Mouse (Mus musculus): ENCODE results near the gene Gm49320. TPM values are rescaled to one million over a fixed set of nuclear protein-coding genes. Genes with fewer than 3 reads are reported as not detected.

The Gm49320 gene
- 0.51 TPM in 1 of 2 replicates, not detected in the other for polyA plus RNA-seq (2014; fragmentation: Nextera tagmentation; extraction: Ambion mirVana)

DNA sequence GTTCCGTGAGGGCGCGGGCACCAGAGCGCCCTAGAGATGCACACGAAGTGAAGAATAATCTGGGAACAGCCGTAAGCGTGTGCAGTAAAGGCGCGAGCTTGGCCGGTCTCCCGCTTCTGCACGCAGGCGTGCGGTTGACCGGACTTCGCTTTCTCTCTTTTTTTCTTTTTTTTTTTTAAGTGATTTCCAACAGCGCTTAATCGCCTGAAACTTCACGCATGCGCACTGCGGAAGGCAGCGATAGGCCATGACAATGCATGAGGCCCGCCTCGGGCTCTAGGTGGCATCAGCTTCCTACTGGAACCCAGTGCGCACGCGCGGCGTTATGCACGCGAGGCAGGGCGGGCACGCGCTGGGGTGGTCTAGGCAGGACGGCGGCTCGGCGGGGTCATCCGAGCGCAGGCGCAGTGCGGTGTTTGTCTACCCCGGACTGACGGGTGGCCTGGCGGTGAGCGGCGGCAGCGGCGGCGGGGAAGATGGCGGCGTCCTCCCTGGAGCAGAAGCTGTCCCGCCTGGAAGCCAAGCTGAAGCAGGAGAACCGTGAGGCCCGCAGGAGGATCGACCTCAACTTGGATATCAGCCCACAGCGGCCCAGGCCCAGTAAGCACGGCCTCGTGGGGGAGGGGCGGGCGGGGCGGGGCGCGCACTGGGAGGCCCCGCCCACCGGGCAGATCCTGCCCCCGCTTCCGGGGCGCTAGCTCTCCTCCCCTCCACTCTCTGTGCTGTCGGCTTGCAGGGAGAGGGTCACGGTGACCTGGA lies at the start of gene Gm49320, which contains the start of gene Map2k7:
Gene Gm49320 (plus strand): TSS at position 432 of the 759 bp plus-strand sequence.
Gene Map2k7 (plus strand): TSS at position 307 of the 759 bp plus-strand sequence.
- Histone ChIP-seq H3K36me3 (ENCODE audit: control insufficient read depth, insufficient read depth, low read length) (peaks cover 30% of the 10 kb centered on the region), H3K9me3 (replicated peaks; ENCODE audit: control insufficient read depth, low read length) (no peaks in the 10 kb centered on the region), H3K9ac (ENCODE audit: low read length) (peak within 1 kb of the TSS; percentile 82), H3K4me1 (ENCODE audit: control insufficient read depth, insufficient read depth, low read length) (peaks cover 17% of the 10 kb centered on the region), H3K27me3 (replicated peaks; ENCODE audit: control insufficient read depth, insufficient read depth, low read length) (no peaks in the 10 kb centered on the region), H3K4me3 (ENCODE audit: low read depth, low read length) (peak within 1 kb of the TSS; percentile 75), H3K27ac (ENCODE audit: low read depth, low read length) (peak within 1 kb of the TSS; percentile 93), H3K4me2 (ENCODE audit: low read length) (peak within 1 kb of the TSS; percentile 90)
- WGBS, result under 1% methylated on average over 65 of the region's 71 CpGs
- ATAC-seq, result peak; percentile 95
- peak; percentile 100 for DNase-seq (ENCODE audit: low spot score)

DNA sequence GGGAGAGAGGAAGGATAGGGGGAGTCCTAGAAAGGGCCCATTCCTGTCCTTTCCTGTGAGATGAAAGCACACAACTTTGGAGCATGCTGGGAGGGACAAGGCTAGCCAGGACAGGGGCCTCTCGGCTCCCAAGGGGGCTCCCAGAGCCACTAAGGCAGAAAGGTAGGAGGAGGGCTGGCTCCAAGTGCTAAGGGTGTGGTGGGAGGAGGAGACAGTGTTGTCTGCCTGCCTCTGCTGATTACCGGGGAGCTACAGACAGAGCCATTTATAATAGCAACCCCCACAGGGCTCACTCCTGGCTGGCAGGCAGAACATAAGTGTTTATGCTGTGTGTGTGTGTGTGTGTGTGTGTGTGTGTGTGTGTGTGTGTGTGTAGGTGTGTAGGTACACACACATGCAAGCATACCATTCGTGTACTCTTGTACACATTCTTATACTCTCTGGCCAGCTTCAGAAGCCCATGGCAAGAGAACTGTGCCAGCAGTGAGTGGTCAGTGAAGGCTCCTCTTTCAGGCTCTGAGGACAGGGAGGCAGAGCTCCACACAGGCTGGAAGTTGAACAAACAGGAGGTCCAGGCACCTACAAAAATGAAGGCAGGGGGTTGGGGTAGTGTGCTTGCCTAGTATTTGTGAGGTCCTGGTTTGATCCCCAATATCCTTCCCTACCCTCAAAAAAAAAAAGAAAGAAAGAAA lies 49.5 kb upstream of the Gm49320 start:
- Histone ChIP-seq H3K9ac (ENCODE audit: low read length) (no peak overlapping the region), H3K36me3 (ENCODE audit: control insufficient read depth, insufficient read depth, low read length) (peaks cover 60% of the 10 kb centered on the region), H3K4me3 (ENCODE audit: low read depth, low read length) (no peak overlapping the region), H3K27ac (ENCODE audit: low read depth, low read length) (no peak overlapping the region), H3K4me1 (ENCODE audit: control insufficient read depth, insufficient read depth, low read length) (peaks cover 13% of the 10 kb centered on the region), H3K9me3 (replicated peaks; ENCODE audit: control insufficient read depth, low read length) (no peaks in the 10 kb centered on the region), H3K4me2 (ENCODE audit: low read length) (no peak overlapping the region), H3K27me3 (replicated peaks; ENCODE audit: control insufficient read depth, insufficient read depth, low read length) (no peaks in the 10 kb centered on the region)
- ATAC-seq (no peak), DNase-seq (ENCODE audit: low spot score) (no peak)
- WGBS, result 44% methylated on average over 3 of the region's 3 CpGs

DNA sequence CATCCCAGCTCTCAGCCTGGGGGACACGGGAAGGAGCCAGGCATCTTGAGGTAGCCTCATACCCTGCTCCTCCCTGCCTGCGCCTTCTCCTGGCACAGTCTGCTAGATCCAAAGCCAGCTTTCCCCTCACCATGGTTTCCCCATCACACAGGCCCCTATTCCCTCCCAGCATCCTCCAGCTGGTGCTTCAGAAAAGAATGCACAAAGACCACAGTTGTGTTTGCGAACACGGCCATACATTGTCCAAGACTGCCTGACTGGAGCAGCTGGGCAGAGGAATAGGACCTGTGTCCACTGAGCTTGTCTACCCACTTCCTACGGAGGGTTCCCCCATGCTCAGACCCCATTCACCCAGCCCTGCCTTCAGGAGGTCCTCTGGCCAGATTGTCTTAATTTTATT lies 46.4 kb upstream of the Gm49320 start:
- Histone ChIP-seq H3K4me2 (ENCODE audit: low read length) (no peak overlapping the region), H3K36me3 (ENCODE audit: control insufficient read depth, insufficient read depth, low read length) (peaks cover 57% of the 10 kb centered on the region), H3K27me3 (replicated peaks; ENCODE audit: control insufficient read depth, insufficient read depth, low read length) (no peaks in the 10 kb centered on the region), H3K9me3 (replicated peaks; ENCODE audit: control insufficient read depth, low read length) (no peaks in the 10 kb centered on the region), H3K27ac (ENCODE audit: low read depth, low read length) (peak overlapping the region; percentile 70), H3K4me3 (ENCODE audit: low read depth, low read length) (no peak overlapping the region), H3K4me1 (ENCODE audit: control insufficient read depth, insufficient read depth, low read length) (peaks cover 13% of the 10 kb centered on the region), H3K9ac (ENCODE audit: low read length) (no peak overlapping the region)
- 34% methylated on average over 5 of the region's 5 CpGs for WGBS
- ATAC-seq (peak; percentile 44; the same call in 1 of the 2 replicates), DNase-seq (ENCODE audit: low spot score) (peak; percentile 51)

DNA sequence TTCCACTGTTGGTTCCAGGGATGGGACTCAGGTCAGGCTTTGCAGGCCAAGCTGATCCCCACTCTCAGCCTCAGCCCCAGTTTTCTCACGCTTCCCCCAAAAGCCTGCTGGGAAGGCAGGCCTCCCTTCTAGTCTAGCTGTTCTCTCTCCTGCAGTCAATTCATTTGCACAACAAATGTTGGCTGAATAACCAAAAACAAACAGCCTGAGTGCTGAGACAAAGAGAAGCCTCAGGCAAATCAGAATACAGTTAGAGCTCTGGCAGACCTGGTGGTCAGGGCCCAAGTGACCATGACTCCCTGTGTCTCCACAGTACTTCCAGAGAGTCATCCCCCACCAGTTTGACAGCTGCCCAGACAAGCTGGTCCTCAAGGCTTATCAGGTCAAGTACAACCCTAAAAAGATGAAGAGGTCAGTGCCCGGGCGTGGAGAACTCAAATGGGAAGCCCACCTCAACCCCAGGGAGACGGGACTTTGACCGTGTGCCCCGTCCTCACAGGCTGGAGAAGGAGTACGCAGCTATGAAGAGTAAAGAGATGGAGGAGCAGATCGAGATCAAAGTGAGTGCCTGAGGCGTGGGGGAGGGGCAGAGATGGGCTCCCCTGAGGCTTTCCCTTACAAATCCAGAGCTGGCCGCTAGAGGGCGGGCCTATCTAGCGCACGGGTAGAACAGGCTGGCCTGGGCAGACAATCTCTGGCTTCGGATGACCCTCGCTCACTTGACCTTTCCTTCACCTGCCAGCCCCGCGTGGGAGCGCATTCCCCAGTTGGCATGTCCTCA lies 45.7 kb upstream of the Gm49320 start:
- Histone ChIP-seq H3K4me1 (ENCODE audit: control insufficient read depth, insufficient read depth, low read length) (peaks cover 13% of the 10 kb centered on the region), H3K4me3 (ENCODE audit: low read depth, low read length) (no peak overlapping the region), H3K9ac (ENCODE audit: low read length) (no peak overlapping the region), H3K4me2 (ENCODE audit: low read length) (peak overlapping the region; percentile 18; the same call in 1 of the 2 replicates), H3K27me3 (replicated peaks; ENCODE audit: control insufficient read depth, insufficient read depth, low read length) (no peaks in the 10 kb centered on the region), H3K9me3 (replicated peaks; ENCODE audit: control insufficient read depth, low read length) (no peaks in the 10 kb centered on the region), H3K36me3 (ENCODE audit: control insufficient read depth, insufficient read depth, low read length) (peaks cover 56% of the 10 kb centered on the region), H3K27ac (ENCODE audit: low read depth, low read length) (peak overlapping the region; percentile 70)
- DNase-seq (ENCODE audit: low spot score) (peak; percentile 91), ATAC-seq (peak; percentile 88)
- 5% methylated on average over 18 of the region's 18 CpGs for WGBS

DNA sequence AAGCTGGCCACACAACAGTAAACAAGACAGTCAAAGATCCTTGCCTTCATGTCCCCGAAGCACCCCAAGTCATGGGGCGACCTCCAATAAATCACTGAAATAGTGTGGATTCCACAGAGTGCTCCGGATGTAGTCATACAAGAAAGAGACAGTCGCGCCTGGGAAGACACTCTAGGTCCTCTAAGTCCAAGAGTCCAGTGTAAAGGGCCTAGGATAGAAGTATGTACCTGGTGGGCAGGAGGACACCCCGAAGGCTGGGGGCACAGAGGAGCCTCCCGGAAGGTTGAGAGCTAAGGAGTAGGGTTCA lies 45.1 kb upstream of the Gm49320 start:
- no peak overlapping the region for H3K4me2 ChIP-seq (ENCODE audit: low read length)
- H3K27me3 ChIP-seq (replicated peaks; ENCODE audit: control insufficient read depth, insufficient read depth, low read length), result no peaks in the 10 kb centered on the region
- H3K36me3 ChIP-seq (ENCODE audit: control insufficient read depth, insufficient read depth, low read length), result peaks cover 51% of the 10 kb centered on the region
- peaks cover 13% of the 10 kb centered on the region for H3K4me1 ChIP-seq (ENCODE audit: control insufficient read depth, insufficient read depth, low read length)
- ATAC-seq, result no peak
- H3K9me3 ChIP-seq (replicated peaks; ENCODE audit: control insufficient read depth, low read length), result no peaks in the 10 kb centered on the region
- no peak for DNase-seq (ENCODE audit: low spot score)
- 58% methylated on average over 7 of the region's 7 CpGs for WGBS
- no peak overlapping the region for H3K4me3 ChIP-seq (ENCODE audit: low read depth, low read length)
- H3K9ac ChIP-seq (ENCODE audit: low read length), result no peak overlapping the region
- H3K27ac ChIP-seq (ENCODE audit: low read depth, low read length), result no peak overlapping the region

DNA sequence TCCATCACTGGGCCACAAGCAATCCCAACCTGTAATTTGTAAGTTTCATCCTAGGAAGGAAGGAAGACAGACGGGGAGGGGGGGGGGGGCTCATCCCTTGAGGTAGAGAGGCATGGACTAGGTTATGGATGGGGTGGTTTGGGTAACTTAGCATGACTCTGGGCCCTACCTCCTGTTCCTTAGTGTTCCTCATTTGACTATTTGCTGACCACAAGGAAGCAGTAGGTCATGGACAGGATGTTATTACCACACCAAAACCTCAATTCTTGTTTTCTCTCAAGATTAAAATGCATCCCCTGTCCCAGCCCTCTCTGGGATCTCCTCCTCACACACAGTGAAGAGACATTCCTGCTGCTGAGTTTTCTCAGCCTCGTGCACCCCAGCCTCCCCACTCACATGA lies 37.3 kb upstream of the Gm49320 start:
- peaks cover 59% of the 10 kb centered on the region for H3K36me3 ChIP-seq (ENCODE audit: control insufficient read depth, insufficient read depth, low read length)
- DNase-seq (ENCODE audit: low spot score) (no peak), ATAC-seq (no peak)
- WGBS, result 55% methylated on average over 2 of the region's 2 CpGs
- no peak overlapping the region for H3K4me2 ChIP-seq (ENCODE audit: low read length)
- H3K27ac ChIP-seq (ENCODE audit: low read depth, low read length), result no peak overlapping the region
- H3K4me3 ChIP-seq (ENCODE audit: low read depth, low read length), result no peak overlapping the region
- H3K4me1 ChIP-seq (ENCODE audit: control insufficient read depth, insufficient read depth, low read length), result no peaks in the 10 kb centered on the region
- H3K27me3 ChIP-seq (replicated peaks; ENCODE audit: control insufficient read depth, insufficient read depth, low read length), result peaks cover 14% of the 10 kb centered on the region
- no peaks in the 10 kb centered on the region for H3K9me3 ChIP-seq (replicated peaks; ENCODE audit: control insufficient read depth, low read length)
- H3K9ac ChIP-seq (ENCODE audit: low read length), result no peak overlapping the region

DNA sequence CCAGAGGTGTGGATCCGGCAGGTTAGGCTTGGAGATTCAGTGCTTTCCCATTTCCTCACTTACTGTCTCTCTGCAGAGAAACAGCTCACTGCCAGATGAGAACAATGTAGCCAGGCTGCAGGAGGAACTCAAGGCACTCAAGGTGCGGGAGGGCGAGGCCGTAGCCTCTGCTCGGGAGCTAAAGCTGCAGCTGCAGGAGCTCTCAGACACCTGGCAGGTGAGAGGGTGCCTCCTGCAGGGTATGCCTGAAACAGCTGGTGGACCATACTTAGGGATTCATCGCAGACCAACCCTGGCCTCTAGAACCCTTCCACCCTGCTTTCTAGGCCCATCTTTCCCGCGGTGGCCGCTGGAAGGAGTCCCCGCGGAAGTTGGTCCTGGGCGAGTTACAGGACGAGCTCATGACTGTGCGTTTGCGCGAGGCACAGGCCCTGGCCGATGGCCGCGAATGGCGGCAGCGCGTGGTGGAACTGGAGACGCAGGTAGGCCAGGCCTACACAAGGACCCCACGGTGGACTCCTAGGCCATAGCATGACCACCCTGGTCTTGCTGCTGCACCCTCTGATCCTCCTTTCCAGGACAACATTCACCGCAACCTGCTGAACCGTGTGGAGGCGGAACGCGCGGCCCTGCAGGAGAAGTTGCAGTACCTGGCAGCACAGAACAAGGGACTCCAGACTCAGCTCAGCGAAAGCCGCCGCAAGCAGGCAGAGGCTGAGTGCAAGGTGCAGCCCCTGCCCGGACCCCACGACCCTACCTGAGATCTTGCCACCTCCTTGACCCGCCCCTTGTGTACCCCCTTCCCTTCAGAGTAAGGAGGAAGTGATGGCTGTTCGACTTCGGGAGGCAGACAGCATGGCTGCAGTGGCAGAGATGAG lies 33.2 kb upstream of the Gm49320 start:
- ATAC-seq (no peak), DNase-seq (ENCODE audit: low spot score) (no peak)
- 18% methylated on average over 38 of the region's 38 CpGs for WGBS
- H3K27ac ChIP-seq (ENCODE audit: low read depth, low read length), result no peak overlapping the region
- H3K4me1 ChIP-seq (ENCODE audit: control insufficient read depth, insufficient read depth, low read length), result peaks cover 3% of the 10 kb centered on the region; the same call in 1 of the 2 replicates
- peak overlapping the region; percentile 12; the same call in 1 of the 2 replicates for H3K4me2 ChIP-seq (ENCODE audit: low read length)
- peaks cover 15% of the 10 kb centered on the region for H3K27me3 ChIP-seq (replicated peaks; ENCODE audit: control insufficient read depth, insufficient read depth, low read length)
- H3K4me3 ChIP-seq (ENCODE audit: low read depth, low read length), result no peak overlapping the region
- peaks cover 76% of the 10 kb centered on the region for H3K36me3 ChIP-seq (ENCODE audit: control insufficient read depth, insufficient read depth, low read length)
- H3K9ac ChIP-seq (ENCODE audit: low read length), result no peak overlapping the region
- H3K9me3 ChIP-seq (replicated peaks; ENCODE audit: control insufficient read depth, low read length), result no peaks in the 10 kb centered on the region

Data from forebrain, embryonic 14.5 days (tissue).